Mouse (Mus musculus): ENCODE data around the gene Sox6.

DNA sequence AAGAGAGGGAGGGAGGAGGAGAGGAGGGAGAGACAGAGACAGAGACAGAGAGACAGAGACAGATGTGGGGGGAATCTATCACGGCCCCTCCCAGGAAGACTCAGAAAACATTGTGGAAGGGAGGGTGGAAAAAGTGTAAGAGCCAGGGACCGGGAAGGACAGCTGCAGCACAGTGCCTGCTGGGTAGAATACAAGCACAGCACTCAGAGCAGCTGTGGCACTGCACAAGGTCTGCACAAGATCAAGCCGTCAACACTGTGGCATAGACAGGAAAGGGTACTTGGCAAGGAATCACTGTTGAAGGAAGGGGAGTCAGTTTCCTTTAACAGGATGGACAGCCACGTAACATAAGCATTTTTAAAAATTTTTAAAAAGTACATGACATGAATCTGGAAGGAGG is 258.4 kb downstream of the Sox6 start:
- TF ChIP-seq POLR2A (IDR thresholded peaks at IDR 0.05; ENCODE audit: borderline replicate concordance, extremely low read depth, low read depth, low read length), result no peak
- TF ChIP-seq CTCF (IDR thresholded peaks at IDR 0.05; ENCODE audit: insufficient read depth, low read length), result no peak

All from lung, adult 2 months (tissue).